Mouse (Mus musculus) spleen, postnatal 36 days (tissue): ENCODE measurements around the gene Tnfrsf12a.

Experiments used
- DNase-seq, 2 experiments: peaks; one replicate each; pipeline ENCODE4 v3.0.0; 2022; ENCODE audit warnings: low spot score in 2 of 2, mixed read lengths in 1 of 2

The Tnfrsf12a gene

GRCm38 (mm10) chr17:23681086-23681485, 3.8 kb upstream of the Tnfrsf12a start:
- no peak for DNase-seq

- no peak for DNase-seq
Measured at GRCm38 (mm10) chr17:23680336-23680735, 3.1 kb upstream of the Tnfrsf12a start.

DNA sequence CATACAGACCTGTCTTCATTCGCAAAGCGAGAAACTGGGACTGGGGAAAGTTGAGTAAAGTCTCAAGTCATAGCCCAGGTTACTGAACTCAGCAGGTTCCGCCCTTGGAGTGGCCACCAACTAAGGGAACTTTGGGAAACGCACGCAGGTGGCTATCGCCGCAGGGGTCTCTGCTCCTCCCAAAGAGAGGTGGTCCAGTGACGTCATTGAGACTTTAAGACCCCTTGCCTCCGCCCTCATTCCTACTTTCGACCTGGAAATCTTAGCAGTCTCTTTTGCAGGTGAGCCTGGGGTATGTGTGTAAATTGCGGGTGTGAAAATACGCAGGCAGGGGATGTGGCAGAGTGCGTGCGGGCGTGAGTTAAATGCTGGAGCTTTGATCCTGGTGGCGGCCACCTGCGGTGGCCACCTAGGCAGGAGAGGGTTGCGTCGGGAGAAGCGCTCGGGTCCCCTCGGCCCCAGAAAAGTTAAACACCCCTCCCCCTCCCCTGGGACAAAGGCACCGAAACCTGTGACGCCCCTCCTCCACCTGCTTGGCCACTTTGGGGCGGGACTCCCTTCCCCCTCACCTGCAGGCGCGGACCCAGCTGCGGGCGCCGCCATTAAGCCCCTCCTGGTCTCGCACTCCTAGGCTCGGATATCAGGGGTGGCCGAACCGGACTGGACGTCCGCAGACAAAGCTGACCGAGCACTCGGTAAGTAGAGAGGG, 2.0 kb upstream of the Tnfrsf12a start, which contains the start of gene Cldn6:
TSS of gene Cldn6 (plus strand) at position 123 of the 709 bp plus-strand sequence.
- no peak for DNase-seq

GRCm38 (mm10) chr17:23676473-23677031, 716 bp downstream of the Tnfrsf12a start:
- DNase-seq, result no peak

DNA sequence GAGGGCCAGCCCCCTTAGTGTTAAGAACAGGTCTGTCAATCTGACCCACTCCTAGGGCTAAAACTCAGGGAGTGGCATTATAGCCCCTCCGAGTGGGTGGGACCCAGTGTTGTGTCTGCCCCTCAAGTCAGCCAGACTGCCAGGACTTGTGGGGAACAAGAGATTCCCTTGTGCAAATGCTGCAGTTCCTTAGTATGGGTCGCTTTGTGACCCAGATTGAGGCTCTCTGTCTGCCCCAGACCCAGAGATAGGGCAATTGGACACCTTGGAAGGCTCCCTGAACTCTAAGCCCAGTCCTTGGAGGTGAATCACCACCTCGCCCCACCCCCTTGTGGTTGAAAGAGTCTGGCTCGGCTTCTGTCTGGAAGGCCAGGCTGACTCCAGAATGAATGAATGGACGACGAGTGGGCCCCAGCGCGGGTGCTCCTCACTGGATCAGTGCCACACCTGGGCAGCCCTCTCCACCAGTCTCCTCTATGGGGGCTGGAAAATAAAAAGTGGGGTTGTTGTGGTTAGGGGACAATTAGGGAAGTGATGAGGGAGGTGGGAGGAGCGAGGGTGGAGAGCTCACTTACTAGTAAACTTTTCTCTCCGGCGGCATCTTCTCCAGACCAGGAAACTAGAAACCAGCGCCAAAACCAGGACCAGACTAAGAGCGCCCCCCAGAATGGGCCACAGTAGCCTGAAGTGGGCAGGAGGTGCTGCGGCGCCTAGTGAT, 1.5 kb downstream of the Tnfrsf12a start:
- no peak for DNase-seq

GRCm38 (mm10) chr17:23675127-23675526, 2.1 kb downstream of the Tnfrsf12a start:
- DNase-seq, result no peak

- DNase-seq, result no peak
Measured at GRCm38 (mm10) chr17:23674271-23674952, 2.9 kb downstream of the Tnfrsf12a start.

DNA sequence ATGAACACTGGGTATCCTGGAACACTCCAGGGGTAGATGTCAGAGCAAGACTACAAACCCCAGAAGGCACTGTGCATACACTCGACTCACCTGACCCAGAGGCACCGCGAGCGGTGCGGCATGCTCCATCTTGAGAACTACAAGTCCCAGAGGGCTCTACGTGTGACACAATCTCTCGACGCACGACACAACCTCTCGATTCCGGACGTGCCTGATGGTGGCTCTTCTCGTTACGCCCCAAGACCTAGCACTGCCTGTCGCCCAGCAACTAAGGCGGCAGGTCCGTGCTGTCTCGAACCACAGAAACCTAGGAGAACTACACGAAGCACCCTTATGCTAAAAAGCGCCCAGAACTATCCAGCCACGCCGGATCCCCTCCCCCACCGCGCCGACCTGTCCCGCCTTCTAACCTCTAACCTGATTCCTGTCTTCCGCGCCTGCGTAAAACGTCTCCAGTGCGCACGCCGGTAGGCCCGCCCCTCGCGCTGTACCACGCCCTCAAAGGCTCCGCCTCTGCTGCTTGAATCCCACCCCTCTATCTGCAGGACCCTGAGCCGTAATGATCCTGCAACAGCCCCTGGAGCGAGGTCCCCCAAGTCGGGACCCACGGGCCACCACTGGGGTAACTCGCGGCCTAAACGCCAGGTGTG, 3.7 kb downstream of the Tnfrsf12a start, which contains the start of the genes Hcfc1r1 and Thoc6:
TSS of gene Hcfc1r1 (plus strand) at position 173 of the 650 bp plus-strand sequence.
TSS of gene Thoc6 (minus strand) at position 459 of the 650 bp plus-strand sequence.
- peak; percentile 91 to 95 for DNase-seq

- DNase-seq, result no peak
Measured at GRCm38 (mm10) chr17:23672761-23673160, 4.5 kb downstream of the Tnfrsf12a start.

GRCm38 (mm10) chr17:23671519-23671918, 5.7 kb downstream of the Tnfrsf12a start:
- DNase-seq, result no peak

GRCm38 (mm10) chr17:23670516-23671074, 6.7 kb downstream of the Tnfrsf12a start:
- no peak for DNase-seq

DNA sequence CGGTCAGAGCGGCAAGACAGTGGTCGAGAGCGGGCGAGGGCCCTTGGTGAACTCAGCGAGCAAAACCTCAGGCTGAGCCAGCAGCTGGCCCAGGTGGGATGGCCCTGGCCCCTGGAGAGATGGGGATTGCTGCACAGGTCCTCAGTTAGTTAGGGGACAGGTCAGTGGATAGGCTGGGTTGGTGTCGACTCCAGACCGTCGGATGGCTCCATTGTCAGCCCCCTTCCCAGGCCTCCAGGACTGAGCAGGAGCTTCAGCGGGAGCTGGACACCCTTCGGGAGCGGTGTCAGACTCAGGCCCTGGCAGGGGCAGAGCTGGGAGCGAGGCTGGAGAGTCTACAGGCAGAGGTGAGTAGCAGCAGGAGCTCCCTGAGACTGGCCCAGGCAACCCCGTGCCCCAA, 11.8 kb downstream of the Tnfrsf12a start:
- no peak for DNase-seq

DNA sequence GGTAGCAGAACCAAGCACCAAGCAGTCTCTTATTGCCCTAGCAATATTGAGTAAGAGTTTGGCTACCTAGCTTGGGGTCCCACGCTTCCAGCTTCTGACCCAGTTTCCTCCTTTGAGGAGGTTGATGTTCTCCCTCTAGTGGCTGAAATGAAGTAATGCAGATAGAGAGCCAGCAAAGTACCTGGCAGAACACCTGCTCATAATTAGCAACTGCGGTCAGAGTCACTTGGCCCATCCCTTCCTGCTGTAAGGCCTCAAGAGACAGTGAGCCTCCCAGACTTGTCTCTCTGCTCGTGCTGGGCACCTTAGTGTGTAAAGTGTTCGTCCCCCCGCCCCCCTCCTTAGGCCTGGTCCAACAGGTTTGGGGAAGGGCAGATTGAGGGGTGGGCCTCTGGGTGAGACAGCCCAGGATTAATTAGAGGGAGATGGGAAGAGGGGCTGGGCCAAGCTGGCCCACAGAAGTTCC, 12.7 kb downstream of the Tnfrsf12a start:
- peak; percentile 28 to 41 for DNase-seq

DNA sequence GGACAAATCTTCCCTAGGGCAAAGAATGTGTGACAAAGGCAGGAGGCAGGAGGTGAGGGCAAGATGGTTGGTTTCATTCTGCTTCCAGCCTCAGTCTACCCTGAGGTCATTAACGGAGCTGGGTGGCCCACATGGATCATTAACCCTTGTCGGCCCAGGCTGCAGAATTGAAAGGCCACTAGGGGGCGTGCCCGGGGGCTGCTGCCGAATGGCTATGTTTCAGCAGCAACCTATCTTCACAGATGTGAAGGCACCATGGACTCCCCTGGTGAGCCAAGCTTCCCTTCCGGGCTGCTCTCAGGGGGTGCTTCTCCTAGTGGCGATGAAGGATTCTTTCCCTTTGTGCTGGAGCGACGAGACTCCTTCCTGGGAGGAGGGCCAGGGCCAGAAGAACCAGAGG, 15.7 kb downstream of the Tnfrsf12a start:
- no peak for DNase-seq

- no peak for DNase-seq
Measured at GRCm38 (mm10) chr17:23660876-23661200, 16.4 kb downstream of the Tnfrsf12a start.

DNA sequence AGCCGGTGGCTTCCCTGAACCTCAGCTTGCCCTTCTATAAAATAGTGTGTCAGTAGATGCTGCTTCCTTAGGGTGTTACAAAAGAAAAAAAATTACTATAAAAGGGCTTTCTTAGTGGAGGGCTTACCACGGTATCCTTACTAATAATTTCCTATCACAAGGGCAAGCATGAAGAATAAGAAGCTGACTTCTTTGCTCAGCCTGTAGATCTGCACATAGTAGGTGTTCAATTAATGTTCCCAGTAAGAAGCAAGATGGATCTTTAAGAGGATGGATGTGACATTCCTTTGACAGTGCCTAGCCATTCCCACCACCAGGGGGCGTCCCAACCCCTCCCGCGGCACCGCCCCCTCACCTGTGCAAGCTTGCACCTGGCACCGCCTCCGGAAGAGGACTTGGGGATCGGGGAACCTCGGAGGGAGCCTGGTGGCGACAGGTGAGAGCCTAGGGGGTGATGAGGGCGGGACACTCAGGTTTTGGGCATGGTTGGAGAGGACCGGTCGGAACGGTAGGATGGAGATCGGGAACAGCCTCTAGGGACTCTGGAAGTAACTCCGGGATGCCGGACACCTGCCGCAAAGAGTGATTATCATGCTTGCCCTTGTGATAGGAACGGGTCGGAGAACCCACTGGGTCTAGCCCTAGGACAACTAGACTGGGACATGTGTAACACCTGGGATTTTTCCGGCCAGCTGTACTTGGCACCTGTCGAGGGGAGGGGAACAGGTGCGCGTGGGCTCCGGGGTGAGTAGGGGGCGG, 17.0 kb downstream of the Tnfrsf12a start, which contains the start of gene Bicdl2:
TSS of gene Bicdl2 (plus strand) at position 390 of the 759 bp plus-strand sequence.
- peak in 1 of 2 experiments; percentile 23 for DNase-seq

- no peak for DNase-seq
Measured at GRCm38 (mm10) chr17:23658450-23658849, 18.8 kb downstream of the Tnfrsf12a start.

DNA sequence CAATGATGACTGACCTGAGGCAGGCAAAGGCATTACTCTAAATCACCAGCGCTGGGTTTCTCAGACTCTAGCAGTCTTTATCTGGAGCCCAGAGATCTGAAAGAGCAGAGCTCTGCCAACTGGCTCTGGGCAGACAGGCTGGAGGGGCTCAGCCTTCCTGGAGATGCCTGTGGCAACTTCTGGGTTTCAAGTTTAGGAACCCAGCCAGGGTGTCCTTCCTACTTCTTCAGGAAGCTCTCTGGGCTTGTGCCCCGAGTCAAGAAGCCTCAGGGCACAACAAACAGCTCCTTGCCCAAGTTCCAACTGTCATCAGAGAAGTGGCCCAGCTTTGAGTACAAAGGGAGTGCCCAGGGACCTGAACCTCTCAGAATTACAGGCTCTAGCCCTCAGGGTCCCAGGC, 22.9 kb downstream of the Tnfrsf12a start:
- no peak for DNase-seq

DNA sequence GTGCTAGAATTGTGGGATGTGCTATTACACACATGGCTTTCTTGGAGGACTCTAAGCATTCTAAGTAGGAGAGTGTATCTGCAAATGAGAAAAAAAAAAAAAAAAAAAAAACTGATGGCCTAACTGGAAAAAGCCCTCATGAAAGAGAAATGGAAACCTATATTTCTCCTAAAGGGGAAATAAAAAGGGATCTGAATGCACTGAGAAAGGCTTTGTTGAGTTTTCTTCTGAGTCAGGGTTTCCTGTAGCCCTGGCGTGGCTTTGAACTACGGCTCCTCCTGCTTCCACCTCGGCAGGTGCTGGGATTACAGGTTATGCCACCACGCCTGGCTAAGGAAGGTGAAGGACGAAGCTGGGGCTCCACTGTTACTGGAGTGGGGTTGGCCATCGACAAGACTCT, 23.3 kb downstream of the Tnfrsf12a start:
- DNase-seq, result no peak

DNA sequence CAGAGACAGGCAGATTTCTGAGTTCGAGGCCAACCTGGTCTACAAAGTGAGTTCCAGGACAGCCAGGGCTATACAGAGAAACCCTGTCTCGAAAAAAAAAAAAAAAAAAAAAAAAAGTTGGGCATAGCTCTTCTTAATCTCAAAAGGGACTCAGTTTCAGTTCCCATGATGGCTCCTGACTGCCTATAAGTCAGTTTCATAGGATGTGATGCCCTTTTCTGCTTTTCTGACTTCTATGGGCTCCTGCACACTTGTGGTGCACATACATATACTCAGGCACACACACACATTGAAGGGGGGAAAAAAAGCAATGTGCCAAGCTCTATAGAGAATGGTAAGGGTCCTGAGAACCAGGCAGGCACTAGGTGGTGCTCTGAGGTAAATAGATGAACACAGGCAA, 23.9 kb downstream of the Tnfrsf12a start:
- DNase-seq, result no peak
